Mouse (Mus musculus): ENCODE results near the gene Utp15. TPM values are rescaled to one million over a fixed set of nuclear protein-coding genes. Genes with fewer than 3 reads are reported as not detected.

The Utp15 gene
- polyA plus RNA-seq, 1 experiment from 2014 or later = 46.8 TPM

DNA sequence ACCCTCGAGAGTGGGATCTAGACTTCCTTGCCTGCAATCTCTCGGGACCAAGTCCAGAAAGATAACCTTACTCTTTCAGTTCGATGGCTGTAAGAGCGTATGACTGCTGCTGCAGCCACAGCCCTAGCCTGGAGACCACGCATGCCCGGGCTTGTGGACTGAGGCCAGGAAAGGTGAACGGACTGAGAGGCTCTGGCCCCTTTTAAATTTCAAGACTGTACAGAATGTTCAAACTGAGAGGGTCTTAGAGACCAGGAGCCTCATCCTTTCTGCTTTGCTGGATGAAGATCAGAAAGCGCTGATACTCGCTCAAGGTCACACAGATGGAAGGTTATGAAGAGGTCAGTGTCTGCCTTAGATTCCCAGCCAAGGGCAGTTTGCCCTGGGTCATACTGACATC, 61.4 kb downstream of the Utp15 start:
- 68% methylated on average over 9 of the region's 9 CpGs for WGBS
- DNase-seq (ENCODE audit: low spot score) = no peak
- H3K36me3 ChIP-seq = no peaks in the 10 kb centered on the region
- no peaks in the 10 kb centered on the region for H3K9me3 ChIP-seq (replicated peaks)
- H3K4me3 ChIP-seq = no peak overlapping the region
- no peak overlapping the region for H3K27ac ChIP-seq (replicated peaks)
- peaks cover 38% of the 10 kb centered on the region for H3K4me1 ChIP-seq
- H3K27me3 ChIP-seq (ENCODE audit: low read depth, poor library complexity, severe bottlenecking) = peaks cover 20% of the 10 kb centered on the region

Other genes starting within 250 kb of the Utp15 start
- gene Arhgef28, start 56.6 kb downstream of the Utp15 start, polyA plus RNA-seq (2016; fragmentation: Nextera tagmentation; extraction: Ambion mirVana) = 8.9 and 10.0 TPM in 2 replicates
- 17.7 and 23.3 TPM in 2 replicates for gene Ankra2, start within 50 bp of the Utp15 start, polyA plus RNA-seq (2016; fragmentation: Nextera tagmentation; extraction: Ambion mirVana)
- gene Gm21976, start 16.8 kb upstream of the Utp15 start, polyA plus RNA-seq (2016; fragmentation: Nextera tagmentation; extraction: Ambion mirVana) = not detected in 2 replicates
- gene Btf3, start 54.0 kb upstream of the Utp15 start, polyA plus RNA-seq (2016; fragmentation: Nextera tagmentation; extraction: Ambion mirVana) = 640 and 750 TPM in 2 replicates
- gene Foxd1, start 91.2 kb upstream of the Utp15 start, polyA plus RNA-seq (2016; fragmentation: Nextera tagmentation; extraction: Ambion mirVana) = 3.4 and 3.7 TPM in 2 replicates
- gene Gm10320, start 229.0 kb upstream of the Utp15 start, polyA plus RNA-seq (2016; fragmentation: Nextera tagmentation; extraction: Ambion mirVana) = 1.1 and 1.2 TPM in 2 replicates

Measured in midbrain, embryonic 10.5 days (tissue).